Mouse (Mus musculus) embryonic facial prominence, embryonic 14.5 days (tissue): ENCODE results near the gene Prmt7. TPM values are rescaled to one million over a fixed set of nuclear protein-coding genes. Genes with fewer than 3 reads are reported as not detected.
A peak's percentile ranks its signal among the peaks of the same experiment; 100 is the strongest.

Source experiments
- ATAC-seq: fragments of 200-750 bp; cut with Nextera tagmentation; 2 replicates; pipeline ENCODE4 v1.8.0; 2017; ENCODE audit warnings: low read depth, moderate number of reproducible peaks, moderate TSS enrichment
- DNase-seq: peaks from one replicate; pipeline ENCODE4 v3.0.0-alpha.2; 2015; ENCODE audit warnings: low spot score
- H3K27ac ChIP-seq: fragments of 300-500 bp; sonication (generic); replicated peaks from 2 replicates; pipeline ENCODE4 v1.5.1; 2014; ENCODE audit warnings: low read depth, mild to moderate bottlenecking, low read length, moderate library complexity
- H3K27me3 ChIP-seq: fragments of 300-500 bp; sonication (generic); replicated peaks from 2 replicates; pipeline ENCODE4 v1.6.1; 2014; ENCODE audit warnings: low read length; ENCODE audit not compliant: control insufficient read depth, insufficient read depth
- H3K36me3 ChIP-seq: fragments of 300-500 bp; sonication (generic); 2 replicates; pipeline ENCODE4 v1.6.1; 2014; ENCODE audit warnings: low read length, mixed read lengths; ENCODE audit not compliant: control insufficient read depth, insufficient read depth
- H3K4me1 ChIP-seq: fragments of 300-500 bp; sonication (generic); 2 replicates; pipeline ENCODE4 v1.6.1; 2014; ENCODE audit warnings: antibody characterized with exemption, low read length; ENCODE audit not compliant: control insufficient read depth, insufficient read depth
- H3K4me2 ChIP-seq: fragments of 300-500 bp; sonication (generic); 2 replicates; pipeline ENCODE4 v1.6.1; 2014; ENCODE audit warnings: low read depth, mild to moderate bottlenecking, low read length, moderate library complexity, mixed read lengths
- H3K4me3 ChIP-seq: fragments of 300-500 bp; sonication (generic); 2 replicates; pipeline ENCODE4 v1.5.1; 2014; ENCODE audit warnings: low read depth, mild to moderate bottlenecking, low read length
- H3K9ac ChIP-seq: fragments of 300-500 bp; sonication (generic); 2 replicates; pipeline ENCODE4 v1.6.1; 2014; ENCODE audit warnings: low read depth, mild to moderate bottlenecking, low read length, moderate library complexity, mixed read lengths
- H3K9me3 ChIP-seq: fragments of 300-500 bp; sonication (generic); 2 replicates; pipeline ENCODE4 v1.6.1; 2016; ENCODE audit warnings: low read length; ENCODE audit not compliant: control insufficient read depth
- WGBS: fragments of 180-500 bp; shearing (Covaris S2); extraction: QIAGEN DNeasy Blood & Tissue Kit; methylation state at CpG from one replicate; pipeline ENCODE4 v1.1.7; 2014; 5-methylcytosine and 5-hydroxymethylcytosine counted together
- polyA plus RNA-seq: library from polyadenylated mRNA; unstranded; fragments of >200 nt; fragmentation: Nextera tagmentation; extraction: Ambion mirVana; gene quantifications from 2 replicates; pipeline ENCODE4 v1.2.1, GENCODE M21; 2014

Prmt7 gene
- polyA plus RNA-seq, 1 experiment from 2014 or later = 38.7 TPM

- 63% methylated on average over 5 of the region's 5 CpGs for WGBS
- no peaks in the 10 kb centered on the region for H3K36me3 ChIP-seq
- ATAC-seq (peak; percentile 28; the same call in 1 of the 2 replicates), DNase-seq (no peak)
- H3K4me2 ChIP-seq = no peak overlapping the region
- H3K27me3 ChIP-seq = no peaks in the 10 kb centered on the region
- H3K4me3 ChIP-seq = no peak overlapping the region
- no peaks in the 10 kb centered on the region for H3K9me3 ChIP-seq
- no peak overlapping the region for H3K27ac ChIP-seq
- peaks cover 24% of the 10 kb centered on the region for H3K4me1 ChIP-seq
- H3K9ac ChIP-seq = no peak overlapping the region
Observed at GRCm38 (mm10) chr8:106268710-106269346, 58.1 kb downstream of the Prmt7 start.

GRCm38 (mm10) chr8:106270804-106271203 lies 60.1 kb downstream of the Prmt7 start:
- Histone ChIP-seq H3K27me3 (no peaks in the 10 kb centered on the region), H3K4me2 (no peak overlapping the region), H3K9ac (no peak overlapping the region), H3K27ac (peak overlapping the region; percentile 40), H3K9me3 (no peaks in the 10 kb centered on the region), H3K4me3 (no peak overlapping the region), H3K4me1 (peaks cover 24% of the 10 kb centered on the region), H3K36me3 (no peaks in the 10 kb centered on the region)
- whole genome bisulfite sequencing = 15% methylated on average over 5 of the region's 5 CpGs
- ATAC-seq = peak; percentile 61; the same call in 1 of the 2 replicates
- DNase-seq = peak; percentile 80

- Histone ChIP-seq H3K36me3 (no peaks in the 10 kb centered on the region), H3K27me3 (no peaks in the 10 kb centered on the region), H3K27ac (peak overlapping the region; percentile 50; the same call in 1 of the 2 replicates), H3K4me2 (no peak overlapping the region), H3K4me1 (peaks cover 24% of the 10 kb centered on the region), H3K4me3 (no peak overlapping the region), H3K9me3 (no peaks in the 10 kb centered on the region), H3K9ac (no peak overlapping the region)
- 46% methylated on average over 4 of the region's 4 CpGs for WGBS
- ATAC-seq = no peak
- no peak for DNase-seq
Observed at GRCm38 (mm10) chr8:106271378-106271777, 60.6 kb downstream of the Prmt7 start.

- no peak overlapping the region for H3K4me2 ChIP-seq
- no peak for ATAC-seq
Observed at GRCm38 (mm10) chr8:106273468-106273867, 62.7 kb downstream of the Prmt7 start.

GRCm38 (mm10) chr8:106276709-106277317 lies 66.1 kb downstream of the Prmt7 start:
- 86% methylated on average over 5 of the region's 5 CpGs for WGBS

More at GRCm38 (mm10) chr8:106273468-106273867, 62.7 kb downstream of the Prmt7 start:
- Histone ChIP-seq H3K4me1 (peaks cover 24% of the 10 kb centered on the region), H3K9ac (no peak overlapping the region), H3K4me3 (no peak overlapping the region), H3K36me3 (no peaks in the 10 kb centered on the region), H3K9me3 (no peaks in the 10 kb centered on the region), H3K27me3 (no peaks in the 10 kb centered on the region), H3K27ac (no peak overlapping the region)
- no peak for DNase-seq
- WGBS = 83% methylated on average over 3 of the region's 3 CpGs

GRCm38 (mm10) chr8:106278367-106279042 lies 67.8 kb downstream of the Prmt7 start:
- DNase-seq (no peak), ATAC-seq (no peak)
- no peaks in the 10 kb centered on the region for H3K27me3 ChIP-seq
- no peaks in the 10 kb centered on the region for H3K36me3 ChIP-seq
- H3K9ac ChIP-seq = no peak overlapping the region
- H3K27ac ChIP-seq = no peak overlapping the region
- WGBS = 77% methylated on average over 11 of the region's 11 CpGs
- H3K4me2 ChIP-seq = no peak overlapping the region
- no peaks in the 10 kb centered on the region for H3K4me1 ChIP-seq
- H3K9me3 ChIP-seq = no peaks in the 10 kb centered on the region
- no peak overlapping the region for H3K4me3 ChIP-seq

More at GRCm38 (mm10) chr8:106276709-106277317, 66.1 kb downstream of the Prmt7 start:
- no peak overlapping the region for H3K27ac ChIP-seq
- no peak overlapping the region for H3K4me3 ChIP-seq
- no peaks in the 10 kb centered on the region for H3K9me3 ChIP-seq
- H3K27me3 ChIP-seq = no peaks in the 10 kb centered on the region
- DNase-seq (no peak), ATAC-seq (no peak)
- no peak overlapping the region for H3K4me2 ChIP-seq
- H3K4me1 ChIP-seq = no peaks in the 10 kb centered on the region
- no peaks in the 10 kb centered on the region for H3K36me3 ChIP-seq
- no peak overlapping the region for H3K9ac ChIP-seq

GRCm38 (mm10) chr8:106280154-106280553 lies 69.4 kb downstream of the Prmt7 start:
- DNase-seq = no peak
- Histone ChIP-seq H3K9ac (no peak overlapping the region), H3K4me1 (no peaks in the 10 kb centered on the region), H3K4me2 (no peak overlapping the region), H3K9me3 (no peaks in the 10 kb centered on the region), H3K4me3 (no peak overlapping the region), H3K27me3 (no peaks in the 10 kb centered on the region), H3K27ac (no peak overlapping the region), H3K36me3 (no peaks in the 10 kb centered on the region)
- ATAC-seq = no peak
- WGBS = 43% methylated on average over 5 of the region's 5 CpGs

GRCm38 (mm10) chr8:106280844-106281243 lies 70.1 kb downstream of the Prmt7 start:
- ATAC-seq = no peak

More at GRCm38 (mm10) chr8:106280844-106281243, 70.1 kb downstream of the Prmt7 start:
- Histone ChIP-seq H3K36me3 (no peaks in the 10 kb centered on the region), H3K27me3 (no peaks in the 10 kb centered on the region), H3K4me1 (no peaks in the 10 kb centered on the region), H3K4me3 (no peak overlapping the region), H3K9ac (no peak overlapping the region), H3K27ac (no peak overlapping the region), H3K9me3 (no peaks in the 10 kb centered on the region), H3K4me2 (no peak overlapping the region)
- DNase-seq = no peak
- 44% methylated on average over 4 of the region's 4 CpGs for WGBS
